Mouse (Mus musculus) CH12.LX (cell line): ENCODE measurements around the gene Cacna1i. TPM values are rescaled to one million over a fixed set of nuclear protein-coding genes. Genes with fewer than 3 reads are reported as not detected.

Experiments
- DNase-seq: peaks from one replicate; pipeline ENCODE4 v3.0.0-alpha.2; 2013; ENCODE audit errors: extremely low read depth
- H3K27ac ChIP-seq: 2 replicates; pipeline ENCODE4 v1.5.1; 2012; ENCODE audit warnings: low read depth, mild to moderate bottlenecking, control low read depth, moderate library complexity; ENCODE audit not compliant: insufficient read depth
- H3K27me3 ChIP-seq: replicated peaks from 2 replicates; pipeline ENCODE3; 2012; ENCODE audit warnings: inconsistent platforms
- H3K36me3 ChIP-seq, 2 experiments: replicated peaks in 1 of 2; 2 replicates each; pipeline versions ENCODE3 to v1.6.1; 2012; ENCODE audit warnings: inconsistent platforms in 1 of 2, low read length in 1 of 2, mild to moderate bottlenecking in 1 of 2, mixed read lengths in 1 of 2, moderate library complexity in 1 of 2; ENCODE audit not compliant: control insufficient read depth in 1 of 2, insufficient read depth in 1 of 2
- H3K4me1 ChIP-seq, 2 experiments: 2 replicates each; pipeline ENCODE4 v1.6.1; 2012; ENCODE audit warnings: inconsistent platforms in 1 of 2, moderate library complexity in 1 of 2; ENCODE audit not compliant: insufficient read depth in 2 of 2, control insufficient read depth in 1 of 2
- H3K4me2 ChIP-seq: 2 replicates; pipeline ENCODE4 v1.6.1; 2012; ENCODE audit warnings: low read depth, mild to moderate bottlenecking, control low read depth; ENCODE audit not compliant: poor library complexity, insufficient read depth, severe bottlenecking
- H3K4me3 ChIP-seq, 3 experiments: fragments of 150-350 bp in 1 of 3; sonication (generic) in 1 of 3; replicated peaks in 1 of 3; 2 replicates each; pipeline versions ENCODE3 to v1.5.1; 2011 to 2012; ENCODE audit warnings: low read depth in 2 of 3, low read length in 2 of 3, mild to moderate bottlenecking in 2 of 3, moderate library complexity in 2 of 3, control low read depth in 1 of 3, improper control_type of control experiment in 1 of 3, inconsistent platforms in 1 of 3, mixed read lengths in 1 of 3; ENCODE audit not compliant: poor library complexity in 1 of 3
- H3K79me2 ChIP-seq: replicated peaks from 2 replicates; pipeline ENCODE4 v1.6.1; 2012; ENCODE audit warnings: mild to moderate bottlenecking, moderate library complexity; ENCODE audit not compliant: control insufficient read depth, poor library complexity, insufficient read depth, severe bottlenecking; ENCODE audit errors: extremely low read depth
- H3K9ac ChIP-seq: 2 replicates; pipeline ENCODE4 v1.6.1; 2012; ENCODE audit warnings: low read depth, mild to moderate bottlenecking, control low read depth, moderate library complexity; ENCODE audit not compliant: insufficient read depth
- H3K9me3 ChIP-seq: replicated peaks from 2 replicates; pipeline ENCODE3; 2012; ENCODE audit warnings: low read length, inconsistent platforms, mixed read lengths
- BHLHE40 ChIP-seq: IDR thresholded peaks from 2 replicates; pipeline ENCODE4 v1.6.1; 2011; ENCODE audit warnings: mild to moderate bottlenecking, low read depth, low read length, improper control_type of control experiment
- CTCF ChIP-seq, 2 experiments: IDR thresholded peaks in 1 of 2; conservative IDR thresholded peaks in 1 of 2; 2 replicates each; pipeline ENCODE4 v1.5.1; 2011 to 2012; ENCODE audit warnings: low read depth in 2 of 2, low read length in 2 of 2, improper control_type of control experiment in 1 of 2, inconsistent platforms in 1 of 2, mild to moderate bottlenecking in 1 of 2, moderate library complexity in 1 of 2
- ELF1 ChIP-seq: IDR thresholded peaks from 2 replicates; pipeline ENCODE4 v1.6.1; 2014; ENCODE audit warnings: low read depth, mild to moderate bottlenecking, inconsistent platforms, low read length, improper control_type of control experiment
- EP300 ChIP-seq: IDR thresholded peaks from 2 replicates; pipeline ENCODE4 v1.6.1; 2011; ENCODE audit warnings: low read length, improper control_type of control experiment
- GABPA ChIP-seq: IDR thresholded peaks from 2 replicates; pipeline ENCODE4 v1.6.1; 2012; ENCODE audit warnings: low read depth, low read length, improper control_type of control experiment, inconsistent platforms; ENCODE audit not compliant: insufficient replicate concordance
- JUN ChIP-seq: IDR thresholded peaks from 2 replicates; pipeline ENCODE4 v1.6.1; 2011; ENCODE audit warnings: low read depth, mild to moderate bottlenecking, low read length, improper control_type of control experiment, moderate library complexity; ENCODE audit not compliant: insufficient read depth
- JUND ChIP-seq: conservative IDR thresholded peaks from 2 replicates; pipeline ENCODE4 v1.6.1; 2011; ENCODE audit warnings: low read depth, low read length, improper control_type of control experiment
- KAT2A ChIP-seq: IDR thresholded peaks from 2 replicates; pipeline ENCODE4 v1.6.1; 2012; ENCODE audit warnings: low read length, improper control_type of control experiment, inconsistent platforms; ENCODE audit not compliant: insufficient replicate concordance
- MAFK ChIP-seq: IDR thresholded peaks from 2 replicates; pipeline ENCODE4 v1.6.1; 2011; ENCODE audit warnings: low read length, improper control_type of control experiment; ENCODE audit not compliant: insufficient replicate concordance
- MAX ChIP-seq: IDR thresholded peaks from 2 replicates; pipeline ENCODE4 v1.6.1; 2011; ENCODE audit warnings: low read length, improper control_type of control experiment
- MAZ ChIP-seq: IDR thresholded peaks from 2 replicates; pipeline ENCODE4 v1.6.1; 2012; ENCODE audit warnings: low read depth, mild to moderate bottlenecking, inconsistent platforms, low read length, improper control_type of control experiment, moderate library complexity
- MEF2A ChIP-seq: IDR thresholded peaks from 2 replicates; pipeline ENCODE4 v1.6.1; 2014; ENCODE audit warnings: low read depth, mild to moderate bottlenecking, inconsistent platforms, low read length, improper control_type of control experiment, borderline replicate concordance
- MXI1 ChIP-seq: IDR thresholded peaks from 2 replicates; pipeline ENCODE4 v1.6.1; 2011; ENCODE audit warnings: mild to moderate bottlenecking, low read depth, low read length, improper control_type of control experiment
- MYC ChIP-seq: IDR thresholded peaks from 2 replicates; pipeline ENCODE4 v1.6.1; 2011; ENCODE audit warnings: low read depth, mild to moderate bottlenecking, improper control_type of control experiment, low read length
- NELFE ChIP-seq: IDR thresholded peaks from 2 replicates; pipeline ENCODE4 v1.6.1; 2011; ENCODE audit warnings: low read depth, low read length, improper control_type of control experiment
- NRF1 ChIP-seq: IDR thresholded peaks from 2 replicates; pipeline ENCODE4 v1.6.1; 2014; ENCODE audit warnings: low read depth, mild to moderate bottlenecking, inconsistent platforms, low read length, improper control_type of control experiment, moderate library complexity
- POLR2AphosphoS2 ChIP-seq: IDR thresholded peaks from 2 replicates; pipeline ENCODE4 v1.6.1; 2011; ENCODE audit warnings: low read depth, low read length, improper control_type of control experiment
- RAD21 ChIP-seq: IDR thresholded peaks from 2 replicates; pipeline ENCODE4 v1.6.1; 2011; ENCODE audit warnings: low read depth, mild to moderate bottlenecking, low read length, improper control_type of control experiment, moderate library complexity
- RCOR1 ChIP-seq: conservative IDR thresholded peaks from 2 replicates; pipeline ENCODE4 v1.6.1; 2012; ENCODE audit warnings: low read depth, mild to moderate bottlenecking, inconsistent platforms, low read length, improper control_type of control experiment
- SIN3A ChIP-seq: IDR thresholded peaks from 2 replicates; pipeline ENCODE4 v1.6.1; 2012; ENCODE audit warnings: low read length, improper control_type of control experiment, inconsistent platforms
- SMC3 ChIP-seq: IDR thresholded peaks from 2 replicates; pipeline ENCODE4 v1.6.1; 2011; ENCODE audit warnings: low read depth, low read length, improper control_type of control experiment
- USF1 ChIP-seq: IDR thresholded peaks from 2 replicates; pipeline ENCODE4 v1.6.1; 2014; ENCODE audit warnings: low read depth, mild to moderate bottlenecking, inconsistent platforms, low read length, improper control_type of control experiment
- ZC3H11A ChIP-seq: IDR thresholded peaks from 2 replicates; pipeline ENCODE4 v1.6.1; 2012; ENCODE audit warnings: low read depth, mild to moderate bottlenecking, inconsistent platforms, low read length, improper control_type of control experiment
- ZMIZ1 ChIP-seq: IDR thresholded peaks from 2 replicates; pipeline ENCODE4 v1.6.1; 2012; ENCODE audit warnings: low read depth, mild to moderate bottlenecking, inconsistent platforms, low read length, improper control_type of control experiment
- ZNF384 ChIP-seq: IDR thresholded peaks from 2 replicates; pipeline ENCODE4 v1.6.1; 2012; ENCODE audit warnings: low read depth, low read length, improper control_type of control experiment, inconsistent platforms
- dilution Hi-C: fragments of 300-500 bp; cut with MboI; formaldehyde crosslinking; loops from 2 replicates; pipeline ENCODE4 v1.14.3; 2020; ENCODE audit warnings: low sequenced_read_pairs; ENCODE audit not compliant: extremely low pct_unique_long_range_greater_than_20kb, extremely low pct_ligation_motif_present
- in situ Hi-C: fragments of 300-500 bp; cut with MboI; formaldehyde crosslinking; loops from 3 replicates; pipeline ENCODE4 v1.14.3; 2019; ENCODE audit warnings: low sequenced_read_pairs, low pct_ligation_motif_present, low pct_unique_long_range_greater_than_20kb, mixed read lengths
- polyA plus RNA-seq: library from polyadenylated mRNA; unstranded; fragments of >175 nt; gene quantifications from 2 replicates; pipeline ENCODE4 v1.2.1, GENCODE M21; 2012; ENCODE audit warnings: low read depth; ENCODE audit not compliant: insufficient read length
- total RNA-seq, 2 experiments: library from RNA; depleted of rRNA; stranded (reverse); fragments of 300-350 nt in 1 of 2; fragments of >200 nt in 1 of 2; gene quantifications; 2 replicates each; pipeline ENCODE4 v1.2.3; 2012 to 2014

Cacna1i gene
- total and polyA plus RNA-seq, 3 experiments, result under 0.01 TPM; not detected in 2

GRCm38 (mm10) chr15:80280646-80281045 lies 6.4 kb upstream of the Cacna1i start:
- Histone ChIP-seq H3K9ac (no peak overlapping the region), H3K27ac (no peak overlapping the region), H3K4me3 (no peak overlapping the region), H3K9me3 (no peaks in the 10 kb centered on the region), H3K79me2 (no peaks in the 10 kb centered on the region), H3K36me3 (no peaks in the 10 kb centered on the region), H3K4me1 (no peaks in the 10 kb centered on the region), H3K27me3 (peaks cover 89% of the 10 kb centered on the region), H3K4me2 (no peak overlapping the region)
- TF ChIP-seq ZMIZ1 (no peak), CTCF (conservative IDR thresholded peaks at IDR 0.05 in 1 of 2, IDR thresholded peaks at IDR 0.05 in 1 of 2; ENCODE audit: low read depth in 2 of 2, low read length in 2 of 2) (peak; percentile 71 to 94), RAD21 (peak; percentile 19), MEF2A (no peak), ZC3H11A (no peak), SIN3A (no peak), SMC3 (peak; percentile 67)
- dilution Hi-C loops, result no loop called here
- no peak for DNase-seq
- in situ Hi-C loops, result no loop called here

DNA sequence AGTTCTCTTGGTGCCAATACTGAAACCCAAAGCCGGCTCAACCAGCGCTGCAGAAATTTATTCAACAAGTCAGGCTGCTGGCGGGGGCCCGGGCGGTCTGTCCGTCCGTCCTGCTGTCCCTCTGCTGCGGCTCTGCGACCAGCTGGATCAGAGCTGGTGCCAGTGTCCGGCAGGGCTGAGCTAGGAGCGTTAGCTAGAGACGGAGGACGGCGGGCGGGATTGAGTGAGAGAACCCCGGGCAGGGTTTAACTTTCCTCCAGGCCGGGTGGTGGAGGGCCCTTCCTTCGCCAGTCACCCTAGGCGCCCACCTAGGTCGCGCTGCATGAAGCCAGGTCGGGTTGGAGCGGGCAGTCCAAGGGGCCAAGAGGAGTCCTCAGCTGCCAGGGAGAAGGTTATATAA lies 998 bp downstream of the Cacna1i start:
- no peak overlapping the region for H3K4me2 ChIP-seq
- peaks cover 68% of the 10 kb centered on the region for H3K27me3 ChIP-seq
- TF ChIP-seq MAFK, result no peak
- no peak for TF ChIP-seq RCOR1
- TF ChIP-seq MAZ, result no peak
- TF ChIP-seq USF1, result no peak
- no peak for TF ChIP-seq POLR2AphosphoS2
- no peak for TF ChIP-seq EP300
- no peak for TF ChIP-seq JUN
- TF ChIP-seq ZMIZ1, result no peak
- no peak for TF ChIP-seq JUND
- no peak for TF ChIP-seq MYC
- no peak for TF ChIP-seq KAT2A
- TF ChIP-seq ELF1, result no peak
- TF ChIP-seq MAX, result no peak
- no peak for TF ChIP-seq NRF1
- no peak for TF ChIP-seq MXI1
- TF ChIP-seq RAD21, result no peak
- no peak for TF ChIP-seq NELFE
- no peak for TF ChIP-seq BHLHE40
- no peak for TF ChIP-seq GABPA
- TF ChIP-seq ZNF384, result no peak
- TF ChIP-seq, all 38 proteins: peak for 0
- Histone ChIP-seq H3K79me2 (no peaks in the 10 kb centered on the region), H3K27ac (no peak overlapping the region), H3K9me3 (no peaks in the 10 kb centered on the region), H3K36me3 (no peaks in the 10 kb centered on the region), H3K4me3 (no peak overlapping the region), H3K9ac (no peak overlapping the region), H3K4me1 (peaks cover 0 to 3% of the 10 kb centered on the region in 2 experiments; a peak in 2 of 4 replicates)
- dilution Hi-C loops (no loop called here), in situ Hi-C loops (no loop called here)
- no peak for DNase-seq
